Mouse (Mus musculus) CH12.LX (cell line): ENCODE measurements at regions not wholly inside any gene's neighbourhood (a gene's known extent, or its start where the extent isn't known, plus 50 kb on each side); places are given as distances from the start of the nearest gene placed in this dataset.

ENCODE experiments used
- DNase-seq: peaks from one replicate; pipeline ENCODE4 v3.0.0-alpha.2; 2013; ENCODE audit errors: extremely low read depth
- H3K27ac ChIP-seq: 2 replicates; pipeline ENCODE4 v1.5.1; 2012; ENCODE audit warnings: low read depth, mild to moderate bottlenecking, control low read depth, moderate library complexity; ENCODE audit not compliant: insufficient read depth
- H3K27me3 ChIP-seq: replicated peaks from 2 replicates; pipeline ENCODE3; 2012; ENCODE audit warnings: inconsistent platforms
- H3K36me3 ChIP-seq, 2 experiments: replicated peaks in 1 of 2; 2 replicates each; pipeline versions ENCODE3 to v1.6.1; 2012; ENCODE audit warnings: inconsistent platforms in 1 of 2, low read length in 1 of 2, mild to moderate bottlenecking in 1 of 2, mixed read lengths in 1 of 2, moderate library complexity in 1 of 2; ENCODE audit not compliant: control insufficient read depth in 1 of 2, insufficient read depth in 1 of 2
- H3K4me1 ChIP-seq, 2 experiments: 2 replicates each; pipeline ENCODE4 v1.6.1; 2012; ENCODE audit warnings: inconsistent platforms in 1 of 2, moderate library complexity in 1 of 2; ENCODE audit not compliant: insufficient read depth in 2 of 2, control insufficient read depth in 1 of 2
- H3K4me2 ChIP-seq: 2 replicates; pipeline ENCODE4 v1.6.1; 2012; ENCODE audit warnings: low read depth, mild to moderate bottlenecking, control low read depth; ENCODE audit not compliant: poor library complexity, insufficient read depth, severe bottlenecking
- H3K4me3 ChIP-seq, 3 experiments: fragments of 150-350 bp in 1 of 3; sonication (generic) in 1 of 3; replicated peaks in 1 of 3; 2 replicates each; pipeline versions ENCODE3 to v1.5.1; 2011 to 2012; ENCODE audit warnings: low read depth in 2 of 3, low read length in 2 of 3, mild to moderate bottlenecking in 2 of 3, moderate library complexity in 2 of 3, control low read depth in 1 of 3, improper control_type of control experiment in 1 of 3, inconsistent platforms in 1 of 3, mixed read lengths in 1 of 3; ENCODE audit not compliant: poor library complexity in 1 of 3
- H3K79me2 ChIP-seq: replicated peaks from 2 replicates; pipeline ENCODE4 v1.6.1; 2012; ENCODE audit warnings: mild to moderate bottlenecking, moderate library complexity; ENCODE audit not compliant: control insufficient read depth, poor library complexity, insufficient read depth, severe bottlenecking; ENCODE audit errors: extremely low read depth
- H3K9ac ChIP-seq: 2 replicates; pipeline ENCODE4 v1.6.1; 2012; ENCODE audit warnings: low read depth, mild to moderate bottlenecking, control low read depth, moderate library complexity; ENCODE audit not compliant: insufficient read depth
- H3K9me3 ChIP-seq: replicated peaks from 2 replicates; pipeline ENCODE3; 2012; ENCODE audit warnings: low read length, inconsistent platforms, mixed read lengths
- BHLHE40 ChIP-seq: IDR thresholded peaks from 2 replicates; pipeline ENCODE4 v1.6.1; 2011; ENCODE audit warnings: mild to moderate bottlenecking, low read depth, low read length, improper control_type of control experiment
- CHD2 ChIP-seq: IDR thresholded peaks from 2 replicates; pipeline ENCODE4 v1.6.1; 2011; ENCODE audit warnings: low read length, improper control_type of control experiment
- E2F4 ChIP-seq: IDR thresholded peaks from 2 replicates; pipeline ENCODE4 v1.6.1; 2011; ENCODE audit warnings: low read depth, low read length, improper control_type of control experiment; ENCODE audit not compliant: insufficient replicate concordance
- ELF1 ChIP-seq: IDR thresholded peaks from 2 replicates; pipeline ENCODE4 v1.6.1; 2014; ENCODE audit warnings: low read depth, mild to moderate bottlenecking, inconsistent platforms, low read length, improper control_type of control experiment
- GABPA ChIP-seq: IDR thresholded peaks from 2 replicates; pipeline ENCODE4 v1.6.1; 2012; ENCODE audit warnings: low read depth, low read length, improper control_type of control experiment, inconsistent platforms; ENCODE audit not compliant: insufficient replicate concordance
- HCFC1 ChIP-seq: IDR thresholded peaks from 2 replicates; pipeline ENCODE4 v1.6.1; 2012; ENCODE audit warnings: low read depth, mild to moderate bottlenecking, inconsistent platforms, low read length, improper control_type of control experiment
- IRF4 ChIP-seq: IDR thresholded peaks from 2 replicates; pipeline ENCODE4 v1.6.1; 2014; ENCODE audit warnings: low read depth, mild to moderate bottlenecking, inconsistent platforms, low read length, improper control_type of control experiment
- KAT2A ChIP-seq: IDR thresholded peaks from 2 replicates; pipeline ENCODE4 v1.6.1; 2012; ENCODE audit warnings: low read length, improper control_type of control experiment, inconsistent platforms; ENCODE audit not compliant: insufficient replicate concordance
- MAFK ChIP-seq: IDR thresholded peaks from 2 replicates; pipeline ENCODE4 v1.6.1; 2011; ENCODE audit warnings: low read length, improper control_type of control experiment; ENCODE audit not compliant: insufficient replicate concordance
- MAZ ChIP-seq: IDR thresholded peaks from 2 replicates; pipeline ENCODE4 v1.6.1; 2012; ENCODE audit warnings: low read depth, mild to moderate bottlenecking, inconsistent platforms, low read length, improper control_type of control experiment, moderate library complexity
- MEF2A ChIP-seq: IDR thresholded peaks from 2 replicates; pipeline ENCODE4 v1.6.1; 2014; ENCODE audit warnings: low read depth, mild to moderate bottlenecking, inconsistent platforms, low read length, improper control_type of control experiment, borderline replicate concordance
- MXI1 ChIP-seq: IDR thresholded peaks from 2 replicates; pipeline ENCODE4 v1.6.1; 2011; ENCODE audit warnings: mild to moderate bottlenecking, low read depth, low read length, improper control_type of control experiment
- NRF1 ChIP-seq: IDR thresholded peaks from 2 replicates; pipeline ENCODE4 v1.6.1; 2014; ENCODE audit warnings: low read depth, mild to moderate bottlenecking, inconsistent platforms, low read length, improper control_type of control experiment, moderate library complexity
- POLR2A ChIP-seq: IDR thresholded peaks from 2 replicates; pipeline ENCODE4 v1.6.1; 2011; ENCODE audit warnings: low read depth, mild to moderate bottlenecking, improper control_type of control experiment, low read length
- POLR2AphosphoS2 ChIP-seq: IDR thresholded peaks from 2 replicates; pipeline ENCODE4 v1.6.1; 2011; ENCODE audit warnings: low read depth, low read length, improper control_type of control experiment
- RCOR1 ChIP-seq: conservative IDR thresholded peaks from 2 replicates; pipeline ENCODE4 v1.6.1; 2012; ENCODE audit warnings: low read depth, mild to moderate bottlenecking, inconsistent platforms, low read length, improper control_type of control experiment
- SMC3 ChIP-seq: IDR thresholded peaks from 2 replicates; pipeline ENCODE4 v1.6.1; 2011; ENCODE audit warnings: low read depth, low read length, improper control_type of control experiment
- UBTF ChIP-seq: IDR thresholded peaks from 2 replicates; pipeline ENCODE4 v1.6.1; 2012; ENCODE audit warnings: low read depth, mild to moderate bottlenecking, inconsistent platforms, low read length, improper control_type of control experiment, moderate library complexity
- USF2 ChIP-seq: conservative IDR thresholded peaks from 2 replicates; pipeline ENCODE4 v1.6.1; 2011; ENCODE audit warnings: low read depth, low read length, improper control_type of control experiment
- ZC3H11A ChIP-seq: IDR thresholded peaks from 2 replicates; pipeline ENCODE4 v1.6.1; 2012; ENCODE audit warnings: low read depth, mild to moderate bottlenecking, inconsistent platforms, low read length, improper control_type of control experiment
- ZNF384 ChIP-seq: IDR thresholded peaks from 2 replicates; pipeline ENCODE4 v1.6.1; 2012; ENCODE audit warnings: low read depth, low read length, improper control_type of control experiment, inconsistent platforms
- dilution Hi-C: fragments of 300-500 bp; cut with MboI; formaldehyde crosslinking; loops from 2 replicates; pipeline ENCODE4 v1.14.3; 2020; ENCODE audit warnings: low sequenced_read_pairs; ENCODE audit not compliant: extremely low pct_unique_long_range_greater_than_20kb, extremely low pct_ligation_motif_present
- in situ Hi-C: fragments of 300-500 bp; cut with MboI; formaldehyde crosslinking; loops from 3 replicates; pipeline ENCODE4 v1.14.3; 2019; ENCODE audit warnings: low sequenced_read_pairs, low pct_ligation_motif_present, low pct_unique_long_range_greater_than_20kb, mixed read lengths

GRCm38 (mm10) chr1:105123936-105124335 is 232.6 kb downstream of the Rnf152 start:
- no peak overlapping the region for H3K4me3 ChIP-seq
- TF ChIP-seq ZNF384, result peak; percentile 14; the same call in 1 of the 2 replicates
- TF ChIP-seq IRF4, result no peak
- H3K36me3 ChIP-seq, result no peaks in the 10 kb centered on the region
- no peak overlapping the region for H3K4me2 ChIP-seq
- 0 out of 4 replicates have a peak, but pooled peaks cover 0 to 2% of the 10 kb centered on the region in 2 experiments for H3K4me1 ChIP-seq
- dilution Hi-C loops (no loop called here), in situ Hi-C loops (no loop called here)
- no peak overlapping the region for H3K9ac ChIP-seq
- no peaks in the 10 kb centered on the region for H3K9me3 ChIP-seq
- no peak overlapping the region for H3K27ac ChIP-seq
- H3K27me3 ChIP-seq, result peaks cover 22% of the 10 kb centered on the region
- no peak for DNase-seq
- no peaks in the 10 kb centered on the region for H3K79me2 ChIP-seq

GRCm38 (mm10) chr1:105117888-105118287 is 238.6 kb downstream of the Rnf152 start:
- no peaks in the 10 kb centered on the region for H3K9me3 ChIP-seq
- no peaks in the 10 kb centered on the region for H3K79me2 ChIP-seq
- in situ Hi-C loops (no loop called here), dilution Hi-C loops (no loop called here)
- no peaks in the 10 kb centered on the region for H3K36me3 ChIP-seq
- peaks cover 32% of the 10 kb centered on the region for H3K27me3 ChIP-seq
- no peak overlapping the region for H3K4me2 ChIP-seq
- H3K4me1 ChIP-seq, result no peaks in the 10 kb centered on the region
- no peak for DNase-seq
- no peak for TF ChIP-seq USF2
- no peak for TF ChIP-seq HCFC1
- no peak for TF ChIP-seq CHD2
- no peak for TF ChIP-seq MXI1
- no peak for TF ChIP-seq POLR2A
- no peak for TF ChIP-seq RCOR1
- TF ChIP-seq BHLHE40, result no peak
- TF ChIP-seq MAZ, result no peak
- no peak for TF ChIP-seq UBTF
- TF ChIP-seq MEF2A, result no peak
- TF ChIP-seq POLR2AphosphoS2, result no peak
- TF ChIP-seq SMC3, result no peak
- no peak for TF ChIP-seq ELF1
- TF ChIP-seq ZC3H11A, result no peak
- TF ChIP-seq NRF1, result no peak
- TF ChIP-seq GABPA, result no peak
- TF ChIP-seq E2F4, result no peak
- TF ChIP-seq KAT2A, result no peak
- no peak for TF ChIP-seq MAFK
- no peak overlapping the region for H3K4me3 ChIP-seq
- no peak overlapping the region for H3K27ac ChIP-seq
- no peak overlapping the region for H3K9ac ChIP-seq
